Mouse (Mus musculus): ENCODE measurements around the gene Rest. TPM values are rescaled to one million over a fixed set of nuclear protein-coding genes. Genes with fewer than 3 reads are reported as not detected.

Gene Rest
- total and polyA plus RNA-seq, 2 experiments = 3.7 to 9.8 TPM

- Histone ChIP-seq H3K79me2 (ENCODE audit: control insufficient read depth, insufficient read depth, low read length) (peaks cover 25% of the 10 kb centered on the region), H3K9ac (ENCODE audit: low read depth, low read length) (peak overlapping the region; percentile 90), H3K36me3 (ENCODE audit: control insufficient read depth, insufficient read depth, low read length) (peaks cover 9% of the 10 kb centered on the region; the same call in 1 of the 2 replicates), H3K4me3 (ENCODE audit: insufficient read depth, low read depth, low read length) (peak overlapping the region; percentile 79), H3K27me3 (ENCODE audit: control insufficient read depth, insufficient read depth, low read length) (no peaks in the 10 kb centered on the region), H3K27ac (replicated peaks; ENCODE audit: insufficient read depth, low read depth, low read length) (peak overlapping the region; percentile 56), H3K4me1 (ENCODE audit: control insufficient read depth, insufficient read depth, low read length) (peaks cover 2% of the 10 kb centered on the region)
- 4% methylated on average over 11 of the region's 11 CpGs for WGBS
- DNase-seq (ENCODE audit: extremely low read depth, low read depth, low spot score) = peak; percentile 50
- TF ChIP-seq POLR2A (IDR thresholded peaks at IDR 0.05; ENCODE audit: extremely low read depth, insufficient read depth, low read length) (no peak), CTCF (IDR thresholded peaks at IDR 0.05; ENCODE audit: low read depth, low read length) (no peak)
Measured at GRCm38 (mm10) chr5:77266886-77267401, 1.7 kb downstream of the Rest start.

- 79% methylated on average over 4 of the region's 4 CpGs for WGBS
- Histone ChIP-seq H3K27me3 (ENCODE audit: control insufficient read depth, insufficient read depth, low read length) (no peaks in the 10 kb centered on the region), H3K79me2 (ENCODE audit: control insufficient read depth, insufficient read depth, low read length) (peaks cover 25% of the 10 kb centered on the region), H3K27ac (replicated peaks; ENCODE audit: insufficient read depth, low read depth, low read length) (no peak overlapping the region), H3K9ac (ENCODE audit: low read depth, low read length) (no peak overlapping the region), H3K4me3 (ENCODE audit: insufficient read depth, low read depth, low read length) (no peak overlapping the region), H3K4me1 (ENCODE audit: control insufficient read depth, insufficient read depth, low read length) (peaks cover 2% of the 10 kb centered on the region), H3K36me3 (ENCODE audit: control insufficient read depth, insufficient read depth, low read length) (peaks cover 9% of the 10 kb centered on the region; the same call in 1 of the 2 replicates)
- no peak for DNase-seq (ENCODE audit: extremely low read depth, low read depth, low spot score)
- no peak for TF ChIP-seq POLR2A (IDR thresholded peaks at IDR 0.05; ENCODE audit: extremely low read depth, insufficient read depth, low read length)
Measured at GRCm38 (mm10) chr5:77267441-77267840, 2.1 kb downstream of the Rest start.

GRCm38 (mm10) chr5:77267957-77268624 is 2.8 kb downstream of the Rest start:
- H3K9ac ChIP-seq (ENCODE audit: low read depth, low read length) = no peak overlapping the region
- H3K27ac ChIP-seq (replicated peaks; ENCODE audit: insufficient read depth, low read depth, low read length) = no peak overlapping the region
- peaks cover 9% of the 10 kb centered on the region; the same call in 1 of the 2 replicates for H3K36me3 ChIP-seq (ENCODE audit: control insufficient read depth, insufficient read depth, low read length)
- 97% methylated on average over 30 of the region's 30 CpGs for WGBS
- peaks cover 27% of the 10 kb centered on the region for H3K79me2 ChIP-seq (ENCODE audit: control insufficient read depth, insufficient read depth, low read length)
- peaks cover 2% of the 10 kb centered on the region for H3K4me1 ChIP-seq (ENCODE audit: control insufficient read depth, insufficient read depth, low read length)
- TF ChIP-seq POLR2A (IDR thresholded peaks at IDR 0.05; ENCODE audit: extremely low read depth, insufficient read depth, low read length) (no peak), CTCF (IDR thresholded peaks at IDR 0.05; ENCODE audit: low read depth, low read length) (no peak)
- H3K4me3 ChIP-seq (ENCODE audit: insufficient read depth, low read depth, low read length) = no peak overlapping the region
- no peaks in the 10 kb centered on the region for H3K27me3 ChIP-seq (ENCODE audit: control insufficient read depth, insufficient read depth, low read length)
- no peak for DNase-seq (ENCODE audit: extremely low read depth, low read depth, low spot score)

GRCm38 (mm10) chr5:77269399-77269798 is 4.1 kb downstream of the Rest start:
- H3K79me2 ChIP-seq (ENCODE audit: control insufficient read depth, insufficient read depth, low read length) = peaks cover 34% of the 10 kb centered on the region
- H3K9ac ChIP-seq (ENCODE audit: low read depth, low read length) = no peak overlapping the region
- no peak overlapping the region for H3K4me3 ChIP-seq (ENCODE audit: insufficient read depth, low read depth, low read length)
- H3K4me1 ChIP-seq (ENCODE audit: control insufficient read depth, insufficient read depth, low read length) = peaks cover 2% of the 10 kb centered on the region
- no peak overlapping the region for H3K27ac ChIP-seq (replicated peaks; ENCODE audit: insufficient read depth, low read depth, low read length)
- no peak for DNase-seq (ENCODE audit: extremely low read depth, low read depth, low spot score)
- WGBS = 85% methylated on average over 8 of the region's 8 CpGs
- H3K36me3 ChIP-seq (ENCODE audit: control insufficient read depth, insufficient read depth, low read length) = peaks cover 9% of the 10 kb centered on the region; the same call in 1 of the 2 replicates
- TF ChIP-seq POLR2A (IDR thresholded peaks at IDR 0.05; ENCODE audit: extremely low read depth, insufficient read depth, low read length) (no peak), CTCF (IDR thresholded peaks at IDR 0.05; ENCODE audit: low read depth, low read length) (peak; percentile 55; the same call in 1 of the 2 replicates)
- no peaks in the 10 kb centered on the region for H3K27me3 ChIP-seq (ENCODE audit: control insufficient read depth, insufficient read depth, low read length)

DNA sequence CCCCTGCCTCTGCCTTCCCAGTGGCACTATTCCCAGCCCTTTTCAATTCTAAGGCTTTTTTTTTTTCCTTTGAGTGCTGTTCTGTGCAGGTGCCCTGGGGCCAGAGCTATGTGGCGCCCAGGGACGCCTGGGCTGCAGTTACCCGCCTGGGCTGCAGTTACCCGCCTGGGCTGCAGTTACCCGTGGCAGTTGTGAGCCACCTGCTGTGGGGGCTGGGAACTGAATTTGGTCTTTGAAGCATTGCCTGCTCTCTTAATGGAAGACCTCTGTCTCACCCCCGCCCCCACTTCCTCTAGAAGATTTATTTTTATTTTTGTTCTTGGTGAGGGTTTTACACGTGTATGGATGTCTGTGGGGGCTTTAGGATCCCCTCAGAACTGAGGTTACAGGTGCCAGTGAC is 7.9 kb downstream of the Rest start:
- Histone ChIP-seq H3K4me3 (ENCODE audit: insufficient read depth, low read depth, low read length) (no peak overlapping the region), H3K27ac (replicated peaks; ENCODE audit: insufficient read depth, low read depth, low read length) (no peak overlapping the region), H3K27me3 (ENCODE audit: control insufficient read depth, insufficient read depth, low read length) (no peaks in the 10 kb centered on the region), H3K36me3 (ENCODE audit: control insufficient read depth, insufficient read depth, low read length) (peaks cover 24% of the 10 kb centered on the region), H3K79me2 (ENCODE audit: control insufficient read depth, insufficient read depth, low read length) (peaks cover 33% of the 10 kb centered on the region), H3K9ac (ENCODE audit: low read depth, low read length) (no peak overlapping the region), H3K4me1 (ENCODE audit: control insufficient read depth, insufficient read depth, low read length) (no peaks in the 10 kb centered on the region; the same call in 1 of the 2 replicates)
- 82% methylated on average over 7 of the region's 7 CpGs for WGBS
- no peak for TF ChIP-seq CTCF (IDR thresholded peaks at IDR 0.05; ENCODE audit: low read depth, low read length)
- TF ChIP-seq POLR2A (IDR thresholded peaks at IDR 0.05; ENCODE audit: extremely low read depth, insufficient read depth, low read length) = no peak
- no peak for DNase-seq (ENCODE audit: extremely low read depth, low read depth, low spot score)

DNA sequence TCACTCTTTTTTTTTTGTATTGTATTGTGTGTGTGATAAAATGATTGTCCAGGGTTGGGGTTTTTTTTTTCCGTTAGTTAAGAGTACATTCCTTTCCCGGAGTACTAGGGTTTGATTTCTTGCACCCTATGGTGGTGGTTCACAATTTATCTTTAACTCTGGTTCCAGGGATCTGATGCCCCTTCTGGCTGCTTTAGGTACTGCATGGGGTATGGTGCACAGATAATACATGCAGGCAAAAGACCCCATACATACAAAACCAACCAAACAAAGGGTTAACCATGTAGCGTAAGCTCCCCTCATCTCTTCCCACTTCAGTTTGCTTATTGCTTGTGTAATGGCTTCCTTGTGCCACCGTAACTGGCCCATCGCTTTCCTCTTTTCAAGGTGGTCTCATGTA is 10.7 kb downstream of the Rest start:
- H3K4me3 ChIP-seq (ENCODE audit: insufficient read depth, low read depth, low read length) = no peak overlapping the region
- 0 out of 2 replicates have a peak, but pooled peaks have one; percentile 14 for TF ChIP-seq CTCF (IDR thresholded peaks at IDR 0.05; ENCODE audit: low read depth, low read length)
- TF ChIP-seq POLR2A (IDR thresholded peaks at IDR 0.05; ENCODE audit: extremely low read depth, insufficient read depth, low read length) = no peak
- DNase-seq (ENCODE audit: extremely low read depth, low read depth, low spot score) = no peak
- H3K27me3 ChIP-seq (ENCODE audit: control insufficient read depth, insufficient read depth, low read length) = no peaks in the 10 kb centered on the region
- H3K9ac ChIP-seq (ENCODE audit: low read depth, low read length) = no peak overlapping the region
- H3K79me2 ChIP-seq (ENCODE audit: control insufficient read depth, insufficient read depth, low read length) = peaks cover 14% of the 10 kb centered on the region
- peaks cover 28% of the 10 kb centered on the region for H3K36me3 ChIP-seq (ENCODE audit: control insufficient read depth, insufficient read depth, low read length)
- no peaks in the 10 kb centered on the region for H3K4me1 ChIP-seq (ENCODE audit: control insufficient read depth, insufficient read depth, low read length)
- H3K27ac ChIP-seq (replicated peaks; ENCODE audit: insufficient read depth, low read depth, low read length) = no peak overlapping the region
- 97% methylated on average over 5 of the region's 5 CpGs for WGBS

Measured in liver, adult 2 months (tissue).